Mouse (Mus musculus): Measurements from ENCODE around the gene Stk16.
"Not testable (repeated sequence)": the region's sequence is repeated elsewhere in the genome, so short reads cannot be mapped to it uniquely, and the experiment has no call there.

Stk16 gene

GRCm38 (mm10) chr1:75212542-75212941, 1.9 kb downstream of the Stk16 start:
- no peak for DNase-seq (ENCODE audit: low read depth, low spot score)

DNA sequence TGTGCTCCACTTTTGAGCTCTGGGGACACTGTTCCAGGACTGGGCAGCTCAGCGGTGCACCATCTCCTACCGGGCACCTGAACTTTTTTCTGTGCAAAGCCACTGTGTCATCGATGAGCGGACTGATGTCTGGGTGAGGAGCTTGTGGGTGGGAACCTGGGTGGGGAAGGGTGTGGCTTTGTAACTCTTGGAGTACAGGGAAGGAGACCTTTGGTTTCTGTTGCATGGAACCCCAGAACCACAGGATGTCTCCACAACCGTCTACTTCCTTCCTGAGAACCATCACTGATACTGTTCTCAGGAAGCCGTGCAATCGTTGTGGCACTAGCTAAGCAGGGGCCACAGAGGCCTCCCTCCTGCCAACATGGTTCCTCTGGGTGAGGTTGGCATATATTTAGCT, 2.5 kb downstream of the Stk16 start:
- no peak for DNase-seq (ENCODE audit: low read depth, low spot score)

DNA sequence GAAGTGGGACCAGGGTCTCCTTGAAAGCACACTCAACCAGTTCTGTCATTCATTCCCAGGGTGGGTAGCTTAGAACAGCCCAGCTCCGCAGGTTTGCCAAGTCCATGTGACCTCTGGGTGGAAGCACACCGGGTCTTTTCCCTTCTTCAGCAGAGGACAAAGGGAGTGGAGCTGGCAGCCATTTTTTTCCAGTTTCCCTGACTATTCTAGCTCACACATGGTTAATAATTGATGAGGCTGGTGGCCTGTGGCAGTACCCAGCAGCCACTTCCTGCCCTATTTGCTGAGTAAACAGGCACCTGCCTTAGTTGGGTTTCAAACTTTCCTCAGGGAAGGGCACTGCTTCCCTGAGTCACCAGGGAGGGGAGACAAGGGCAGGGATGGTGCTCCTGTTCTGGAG, 3.8 kb downstream of the Stk16 start:
- DNase-seq (ENCODE audit: low read depth, low spot score) = no peak

DNA sequence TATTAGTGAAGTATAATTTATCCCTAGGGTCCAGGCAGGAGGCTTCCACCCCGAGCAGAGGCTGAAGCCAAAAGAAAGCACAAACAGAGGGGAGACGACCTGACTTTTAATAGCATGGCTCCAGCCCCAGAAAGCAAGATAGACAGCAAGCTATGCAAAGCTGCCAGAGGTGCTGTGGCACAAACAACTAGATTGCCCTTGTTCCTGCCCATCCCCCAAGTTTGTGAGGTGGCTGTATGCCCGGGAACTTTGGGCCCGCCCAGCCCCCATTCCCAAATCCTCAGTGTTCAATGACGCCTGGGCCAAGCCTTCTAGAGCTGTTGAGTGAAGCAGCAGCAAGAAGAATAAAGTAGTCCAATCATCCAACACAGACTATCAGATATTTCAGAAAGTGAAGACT, 4.2 kb downstream of the Stk16 start:
- DNase-seq (ENCODE audit: low read depth, low spot score) = no peak

GRCm38 (mm10) chr1:75215785-75216184, 5.1 kb downstream of the Stk16 start:
- DNase-seq (ENCODE audit: low read depth, low spot score) = no peak

GRCm38 (mm10) chr1:75216797-75217585, 6.4 kb downstream of the Stk16 start:
- no peak for DNase-seq (ENCODE audit: low read depth, low spot score)

DNA sequence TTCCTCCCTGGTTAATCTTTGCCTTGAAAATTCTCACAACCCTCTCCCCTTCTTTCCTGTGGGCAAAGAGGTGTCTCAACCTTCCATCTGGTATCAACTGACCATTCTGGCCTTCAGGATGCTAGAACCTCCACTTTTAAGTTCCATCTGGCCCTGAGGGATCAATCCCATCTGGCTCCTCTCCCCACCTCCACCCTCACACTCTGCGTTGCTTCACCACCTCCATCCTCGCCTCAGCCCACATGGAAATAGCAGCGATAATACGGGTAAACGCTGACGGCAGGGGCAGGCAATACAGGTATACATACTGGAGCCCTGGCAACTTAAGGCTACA, 7.2 kb downstream of the Stk16 start:
- no peak for DNase-seq (ENCODE audit: low read depth, low spot score)

DNA sequence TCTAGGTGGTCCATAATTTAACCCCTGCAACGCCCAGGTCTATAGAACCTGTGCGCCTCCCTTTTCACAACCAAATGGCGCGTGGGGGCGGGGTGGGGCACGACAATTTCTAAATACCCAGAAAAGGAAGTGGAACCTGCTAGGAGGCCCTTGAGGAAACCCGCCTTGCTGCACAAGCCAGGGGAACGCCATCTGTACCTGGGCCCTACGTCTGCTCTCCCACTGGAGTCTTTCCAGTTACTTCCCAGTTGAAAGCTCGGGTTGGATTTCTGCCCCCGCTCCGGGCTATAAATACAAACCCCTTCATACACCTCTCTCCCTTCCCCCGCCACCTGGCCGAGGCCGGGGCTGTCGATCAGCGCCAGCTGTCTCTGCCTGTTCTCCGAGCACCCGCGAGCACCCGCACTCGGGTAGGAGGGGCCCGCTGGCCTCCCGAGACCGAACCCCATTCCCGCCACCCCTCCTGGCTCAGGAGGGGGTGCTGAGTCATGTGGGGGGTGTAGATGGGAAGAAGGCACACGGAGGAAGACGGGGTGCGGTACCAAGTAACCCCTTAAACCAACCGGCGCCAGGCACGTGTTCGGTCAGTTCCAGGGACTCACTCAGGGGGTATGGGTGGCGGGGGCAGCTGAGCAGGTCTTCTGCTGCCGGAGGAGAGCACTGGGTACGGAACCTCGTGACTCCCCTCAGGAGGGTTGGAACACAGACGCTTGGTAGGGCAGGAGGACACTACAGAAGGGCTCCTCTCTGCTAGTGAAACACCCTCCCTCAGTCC, 7.8 kb downstream of the Stk16 start:
- no peak for DNase-seq (ENCODE audit: low read depth, low spot score)

DNA sequence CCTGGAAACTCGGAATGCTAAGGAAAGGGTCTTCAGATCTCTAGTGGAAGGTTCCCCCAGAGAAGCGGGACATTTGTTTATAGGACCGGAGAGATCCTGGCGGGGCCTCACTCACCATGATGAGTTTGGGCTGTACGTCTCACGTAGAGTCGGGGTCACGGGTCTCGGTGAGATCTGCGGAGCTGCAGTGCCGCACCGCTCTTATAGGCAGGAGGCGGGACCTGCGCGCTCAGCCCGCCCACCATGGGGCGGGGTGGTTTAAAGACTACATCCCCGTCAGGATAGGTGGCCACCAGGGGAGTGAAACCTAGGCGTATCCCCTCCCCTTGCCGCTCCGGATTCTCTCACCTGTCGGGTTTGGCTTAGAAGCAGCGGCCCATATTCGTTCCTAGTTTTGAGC, 8.4 kb downstream of the Stk16 start:
- DNase-seq (ENCODE audit: low read depth, low spot score) = peak; percentile 86

- no peak for DNase-seq (ENCODE audit: low read depth, low spot score)
These were observed 8.9 kb downstream of the Stk16 start, which contains the start of gene Tuba4a for GRCm38 (mm10) chr1:75219531-75219930. Tuba4a (minus strand) TSS chr1:75219865.

DNA sequence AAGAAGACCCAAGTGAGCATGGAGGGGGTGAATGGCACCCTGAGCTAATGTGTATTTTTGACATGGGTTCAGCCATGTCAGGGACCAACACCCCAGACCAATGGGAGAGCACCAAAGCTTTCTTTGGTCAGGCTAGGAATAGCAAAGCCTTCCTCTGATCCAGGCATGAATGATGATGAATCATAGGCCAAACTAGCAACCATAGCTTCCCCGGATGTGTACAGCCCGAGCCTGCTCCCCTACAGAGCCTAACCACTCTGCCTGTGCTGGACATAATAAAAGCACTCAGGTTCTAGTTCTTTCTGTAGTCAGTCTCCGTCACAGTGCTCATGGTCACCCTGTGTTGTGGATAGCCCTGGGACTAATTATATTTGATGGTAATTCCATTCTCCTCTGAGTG, 10.9 kb downstream of the Stk16 start:
- no peak for DNase-seq (ENCODE audit: low read depth, low spot score)

DNA sequence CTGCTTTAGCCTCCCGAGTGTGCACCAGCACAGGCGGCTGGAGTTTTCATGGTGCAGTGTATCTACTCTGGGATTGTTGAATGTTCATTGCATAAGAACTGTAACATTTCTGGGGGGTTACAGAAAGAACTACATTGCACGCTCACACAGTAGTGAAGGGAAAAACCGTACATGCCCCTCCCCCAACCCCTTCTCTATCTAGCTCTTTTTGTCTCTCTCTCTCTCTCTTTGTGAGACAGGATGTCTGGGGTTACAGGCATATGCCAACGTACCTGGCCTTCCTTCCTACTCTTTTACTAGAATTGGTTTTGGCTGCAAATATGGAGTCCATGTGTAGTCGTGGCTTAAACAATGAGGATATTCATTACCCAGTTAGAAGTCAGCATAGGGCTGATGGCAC, 12.3 kb downstream of the Stk16 start:
- DNase-seq (ENCODE audit: low read depth, low spot score) = no peak

DNA sequence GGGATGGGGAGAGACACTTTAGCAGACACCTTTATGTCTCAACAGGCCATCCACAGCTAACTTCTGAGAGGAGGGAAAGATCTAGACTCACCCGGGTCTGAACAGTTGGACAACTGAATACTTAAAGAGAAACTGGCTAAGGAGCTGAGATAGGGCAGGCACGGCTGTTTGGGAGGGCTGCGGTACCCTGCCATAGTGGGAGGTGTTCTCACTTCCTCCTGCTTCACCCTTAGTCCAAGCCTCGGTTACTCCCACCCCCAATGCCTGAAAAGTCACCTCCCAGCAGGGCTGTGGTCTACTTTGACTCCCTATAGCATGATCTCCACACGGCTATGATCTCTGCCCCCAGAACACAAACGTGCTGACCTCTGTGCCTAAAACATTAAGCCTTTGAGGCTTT, 12.9 kb downstream of the Stk16 start:
- no peak for DNase-seq (ENCODE audit: low read depth, low spot score)

DNA sequence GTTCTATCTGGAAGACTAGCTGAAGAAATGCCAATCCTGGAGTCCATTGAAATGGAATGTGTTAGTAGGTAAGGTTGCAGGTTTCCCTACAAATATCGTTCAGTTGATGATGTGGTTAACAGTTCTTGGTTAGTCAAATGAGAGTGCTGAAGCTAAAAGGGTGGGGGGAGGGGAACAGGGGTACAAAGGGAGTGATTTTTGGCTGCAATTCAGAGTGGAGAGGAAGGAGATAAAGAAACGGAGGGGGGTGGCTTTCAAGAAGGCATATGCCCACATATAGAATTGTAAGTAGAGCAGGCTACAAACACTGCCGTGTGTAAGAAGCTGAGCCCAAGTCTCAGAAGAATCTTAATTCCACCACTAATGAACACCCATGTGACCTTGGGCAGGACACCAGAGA, 14.8 kb downstream of the Stk16 start:
- DNase-seq (ENCODE audit: low read depth, low spot score) = no peak

GRCm38 (mm10) chr1:75226138-75226537, 15.5 kb downstream of the Stk16 start:
- DNase-seq (ENCODE audit: low read depth, low spot score) = no peak

- no peak for DNase-seq (ENCODE audit: low read depth, low spot score)
These were observed 17.0 kb downstream of the Stk16 start for GRCm38 (mm10) chr1:75227653-75228052.

GRCm38 (mm10) chr1:75229158-75229557, 18.5 kb downstream of the Stk16 start:
- DNase-seq (ENCODE audit: low read depth, low spot score) = no peak

DNA sequence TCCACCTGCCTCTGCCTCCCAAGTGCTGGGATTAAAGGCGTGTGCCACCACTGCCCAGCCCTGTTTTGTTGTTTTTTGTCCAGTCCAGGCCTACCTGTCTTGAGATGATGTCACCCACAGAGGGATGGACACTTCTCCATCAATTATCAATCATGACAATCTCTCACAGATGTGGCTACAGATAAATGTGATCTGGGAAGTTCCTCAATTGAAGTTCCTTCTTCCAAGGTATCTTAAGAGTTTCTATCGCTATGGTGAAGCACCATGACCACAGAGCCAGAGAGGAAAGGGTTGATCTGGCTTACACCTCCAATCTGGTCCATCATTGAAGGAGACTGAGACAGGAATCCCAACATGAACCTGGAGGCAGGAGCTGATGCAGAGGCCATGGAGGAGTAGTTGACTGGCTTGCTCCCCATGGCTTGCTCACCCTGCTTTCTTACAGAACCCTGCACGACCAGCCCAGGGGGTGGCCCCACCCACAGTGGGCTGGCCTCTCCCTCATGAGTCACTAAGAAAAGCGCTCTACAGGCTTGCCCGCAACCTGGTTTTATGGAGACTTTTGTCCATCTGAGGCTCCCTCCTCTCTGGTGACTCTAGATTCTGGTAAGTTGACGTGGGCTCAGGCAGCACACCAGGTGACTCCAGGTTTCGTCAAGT, 19.8 kb downstream of the Stk16 start:
- no peak for DNase-seq (ENCODE audit: low read depth, low spot score)

- DNase-seq (ENCODE audit: low read depth, low spot score) = no peak
These were observed 20.6 kb downstream of the Stk16 start for GRCm38 (mm10) chr1:75231224-75231623.

DNA sequence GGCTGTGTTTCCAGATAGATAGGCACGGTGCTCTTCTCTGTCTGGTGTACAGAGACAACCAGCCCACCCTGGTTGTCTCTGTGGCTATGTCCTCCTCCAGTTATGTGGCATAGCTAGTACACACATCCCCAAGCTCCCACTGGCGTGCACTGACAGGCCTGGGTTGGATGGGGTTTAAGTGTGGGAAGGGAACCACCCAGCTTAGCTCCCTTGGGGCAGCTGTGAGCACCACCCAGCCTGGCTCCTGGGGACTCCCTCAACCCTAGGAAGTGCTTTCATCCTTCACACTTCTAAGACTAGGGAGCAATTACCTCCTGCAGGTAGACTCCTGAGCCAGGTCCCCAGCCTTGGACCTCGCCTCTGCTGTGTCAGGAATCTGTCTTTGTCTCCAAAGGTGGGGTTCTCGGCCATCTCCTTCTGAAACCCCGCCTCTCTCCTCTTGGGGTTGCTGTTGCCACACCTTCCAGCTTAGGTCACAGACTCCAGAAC, 21.1 kb downstream of the Stk16 start, which contains the start of gene A630095N17Rik:
TSS of gene A630095N17Rik (minus strand) at position 439 of the 489 bp plus-strand sequence.
- no peak for DNase-seq (ENCODE audit: low read depth, low spot score)

DNA sequence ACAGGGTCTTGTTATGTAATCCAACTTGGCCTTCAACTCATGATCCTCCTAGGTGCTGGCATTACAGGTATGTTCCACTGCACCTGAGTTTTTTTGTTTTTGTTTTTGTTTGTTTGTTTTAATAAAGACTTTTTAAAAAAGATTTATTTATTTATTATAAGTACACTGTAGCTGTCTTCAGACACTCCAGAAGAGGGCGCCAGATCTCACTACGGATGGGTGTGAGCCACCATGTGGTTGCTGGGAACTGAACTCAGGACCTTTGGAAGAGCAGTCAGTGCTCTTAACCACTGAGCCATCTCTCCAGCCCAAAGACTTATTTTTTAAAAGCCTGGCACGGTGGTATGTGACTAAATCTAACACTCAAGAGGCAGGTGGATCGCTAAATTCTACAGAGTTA, 21.9 kb downstream of the Stk16 start:
- DNase-seq (ENCODE audit: low read depth, low spot score) = not testable (repeated sequence)

DNA sequence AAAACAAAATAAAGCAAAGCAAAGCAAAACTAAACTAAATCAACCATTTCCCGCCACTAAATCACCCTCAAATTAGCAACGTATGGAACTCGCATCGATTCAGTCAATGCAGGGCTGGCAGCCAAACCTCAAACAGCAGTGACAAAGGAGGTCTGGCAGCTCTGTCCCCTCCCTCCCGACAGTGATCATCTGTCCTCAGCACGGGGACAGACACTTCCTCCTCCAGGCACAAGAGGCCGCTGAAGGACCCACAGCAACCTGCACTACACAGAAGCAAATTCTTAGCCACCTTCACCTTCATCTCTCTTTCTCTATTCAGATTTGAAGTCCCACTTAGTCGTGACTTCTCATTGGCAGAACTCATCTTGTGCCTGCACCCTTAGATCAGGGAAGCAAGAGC, 24.0 kb downstream of the Stk16 start:
- no peak for DNase-seq (ENCODE audit: low read depth, low spot score)
